Mouse (Mus musculus) limb, embryonic 10.5 days (tissue): ENCODE data around the gene Pde9a. TPM values are rescaled to one million over a fixed set of nuclear protein-coding genes. Genes with fewer than 3 reads are reported as not detected.

Experiments used
- DNase-seq: peaks from one replicate; pipeline ENCODE4 v3.0.0-alpha.2; 2017; ENCODE audit warnings: low spot score
- H3K27ac ChIP-seq: fragments of 300-500 bp; sonication (generic); 2 replicates; pipeline ENCODE4 v1.5.1; 2016; ENCODE audit warnings: mild to moderate bottlenecking
- H3K27me3 ChIP-seq: fragments of 300-500 bp; sonication (generic); 2 replicates; pipeline ENCODE4 v1.6.1; 2016; ENCODE audit warnings: low read depth, mild to moderate bottlenecking; ENCODE audit not compliant: poor library complexity, severe bottlenecking
- H3K36me3 ChIP-seq: fragments of 300-500 bp; sonication (generic); 2 replicates; pipeline ENCODE4 v1.6.1; 2016; ENCODE audit warnings: mild to moderate bottlenecking, moderate library complexity
- H3K4me1 ChIP-seq: fragments of 300-500 bp; sonication (generic); 2 replicates; pipeline ENCODE4 v1.6.1; 2016
- H3K4me3 ChIP-seq: fragments of 300-500 bp; sonication (generic); 2 replicates; pipeline ENCODE4 v1.5.1; 2016; ENCODE audit warnings: mild to moderate bottlenecking, moderate library complexity
- H3K9me3 ChIP-seq: fragments of 300-500 bp; sonication (generic); replicated peaks from 2 replicates; pipeline ENCODE4 v1.6.1; 2016; ENCODE audit warnings: mild to moderate bottlenecking
- WGBS: fragments of 180-500 bp; shearing (Covaris S2); methylation state at CpG from one replicate; pipeline ENCODE4 v1.1.7; 2016; 5-methylcytosine and 5-hydroxymethylcytosine counted together
- polyA plus RNA-seq: library from polyadenylated mRNA; unstranded; fragments of >200 nt; fragmentation: Nextera tagmentation; extraction: Ambion mirVana; gene quantifications from 2 replicates; pipeline ENCODE4 v1.2.1, GENCODE M21; 2016

Pde9a gene
- polyA plus RNA-seq, 1 experiment from 2014 or later, result 27.2 TPM

- Histone ChIP-seq H3K4me3 (no peak overlapping the region), H3K36me3 (peaks cover 57% of the 10 kb centered on the region), H3K27me3 (no peaks in the 10 kb centered on the region), H3K9me3 (no peaks in the 10 kb centered on the region; the same call in 1 of the 2 replicates), H3K4me1 (no peaks in the 10 kb centered on the region), H3K27ac (no peak overlapping the region)
- WGBS, result 86% methylated on average over 2 of the region's 2 CpGs
- DNase-seq, result no peak
These were observed 76.5 kb downstream of the Pde9a start for GRCm38 (mm10) chr17:31462506-31462905.

DNA sequence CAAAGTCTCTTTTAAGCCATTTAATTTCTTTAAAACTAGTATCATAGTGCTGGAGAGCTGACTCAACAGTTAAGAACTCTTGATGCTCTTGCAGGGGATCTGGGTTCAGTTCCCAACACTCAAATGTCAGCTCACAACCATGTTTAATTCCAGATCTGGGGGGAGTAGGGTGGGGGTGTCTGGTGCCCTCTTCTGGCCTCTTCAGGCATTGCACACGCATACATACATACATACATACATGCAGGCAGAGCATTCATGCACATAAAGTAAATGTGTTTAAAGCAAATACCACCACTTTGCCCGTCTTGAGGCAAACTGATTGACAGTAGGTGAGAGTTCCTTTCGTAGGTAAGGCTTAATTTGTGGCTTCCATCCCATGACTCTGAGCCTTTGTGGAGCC, 80.8 kb downstream of the Pde9a start:
- no peak for DNase-seq
- Histone ChIP-seq H3K4me3 (no peak overlapping the region), H3K4me1 (no peaks in the 10 kb centered on the region), H3K36me3 (peaks cover 64% of the 10 kb centered on the region), H3K27ac (no peak overlapping the region), H3K27me3 (no peaks in the 10 kb centered on the region), H3K9me3 (no peaks in the 10 kb centered on the region; the same call in 1 of the 2 replicates)
- 91% methylated on average over 3 of the region's 3 CpGs for WGBS

- no peaks in the 10 kb centered on the region; the same call in 1 of the 2 replicates for H3K9me3 ChIP-seq
- no peak overlapping the region for H3K4me3 ChIP-seq
- DNase-seq, result no peak
- peaks cover 62% of the 10 kb centered on the region for H3K36me3 ChIP-seq
- no peaks in the 10 kb centered on the region for H3K4me1 ChIP-seq
- no peaks in the 10 kb centered on the region for H3K27me3 ChIP-seq
- WGBS, result 66% methylated on average over 5 of the region's 5 CpGs
- no peak overlapping the region for H3K27ac ChIP-seq
These were observed 82.5 kb downstream of the Pde9a start for GRCm38 (mm10) chr17:31468496-31468895.

- no peak for DNase-seq
- Histone ChIP-seq H3K4me1 (no peaks in the 10 kb centered on the region), H3K27ac (no peak overlapping the region), H3K27me3 (no peaks in the 10 kb centered on the region), H3K4me3 (no peak overlapping the region), H3K36me3 (peaks cover 69% of the 10 kb centered on the region), H3K9me3 (no peaks in the 10 kb centered on the region; the same call in 1 of the 2 replicates)
- 83% methylated on average over 5 of the region's 5 CpGs for WGBS
These were observed 84.9 kb downstream of the Pde9a start for GRCm38 (mm10) chr17:31470766-31471418.

DNA sequence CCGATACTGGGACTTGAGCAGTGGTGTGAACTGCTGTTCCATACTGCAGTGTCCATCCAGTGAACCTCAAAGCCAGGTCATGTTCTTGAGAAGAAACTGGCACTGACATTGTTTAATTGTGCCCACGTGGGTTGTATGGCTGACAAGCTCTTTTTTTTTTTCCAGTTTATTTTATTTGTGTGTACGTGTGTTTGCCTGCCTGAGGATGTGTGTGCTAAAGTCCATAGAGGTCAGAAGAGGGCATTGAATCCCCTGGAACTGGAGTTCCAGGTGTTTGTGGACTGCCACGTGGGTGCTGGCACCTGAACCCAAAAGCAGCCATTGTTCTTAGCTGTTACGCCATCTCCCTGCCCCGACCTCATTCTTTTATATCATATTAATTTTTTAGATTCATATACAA, 88.4 kb downstream of the Pde9a start:
- WGBS, result 89% methylated on average over 6 of the region's 6 CpGs
- Histone ChIP-seq H3K4me1 (peaks cover 11% of the 10 kb centered on the region), H3K9me3 (no peaks in the 10 kb centered on the region), H3K36me3 (peaks cover 48% of the 10 kb centered on the region), H3K27me3 (no peaks in the 10 kb centered on the region), H3K4me3 (no peak overlapping the region), H3K27ac (no peak overlapping the region)
- DNase-seq, result no peak

GRCm38 (mm10) chr17:31478606-31479005, 92.6 kb downstream of the Pde9a start:
- no peak overlapping the region for H3K4me3 ChIP-seq
- peaks cover 23% of the 10 kb centered on the region for H3K4me1 ChIP-seq
- peaks cover 13% of the 10 kb centered on the region for H3K36me3 ChIP-seq
- 78% methylated on average over 7 of the region's 7 CpGs for WGBS
- no peaks in the 10 kb centered on the region for H3K9me3 ChIP-seq
- no peaks in the 10 kb centered on the region for H3K27me3 ChIP-seq
- DNase-seq, result no peak
- H3K27ac ChIP-seq, result no peak overlapping the region

GRCm38 (mm10) chr17:31479108-31479844, 93.3 kb downstream of the Pde9a start:
- Histone ChIP-seq H3K4me1 (peaks cover 23% of the 10 kb centered on the region), H3K27me3 (no peaks in the 10 kb centered on the region), H3K27ac (0 out of 2 replicates have a peak overlapping the region, but pooled peaks have one; percentile 21), H3K4me3 (no peak overlapping the region), H3K36me3 (peaks cover 12% of the 10 kb centered on the region), H3K9me3 (no peaks in the 10 kb centered on the region)
- WGBS, result 53% methylated on average over 11 of the region's 11 CpGs
- DNase-seq, result no peak

- Histone ChIP-seq H3K27ac (peak overlapping the region; percentile 36; the same call in 1 of the 2 replicates), H3K4me1 (peaks cover 18% of the 10 kb centered on the region), H3K27me3 (no peaks in the 10 kb centered on the region; the same call in 1 of the 2 replicates), H3K36me3 (no peaks in the 10 kb centered on the region), H3K9me3 (no peaks in the 10 kb centered on the region), H3K4me3 (no peak overlapping the region)
- no peak for DNase-seq
- WGBS, result 80% methylated on average over 10 of the region's 10 CpGs
These were observed 100.7 kb downstream of the Pde9a start for GRCm38 (mm10) chr17:31486616-31487198.

DNA sequence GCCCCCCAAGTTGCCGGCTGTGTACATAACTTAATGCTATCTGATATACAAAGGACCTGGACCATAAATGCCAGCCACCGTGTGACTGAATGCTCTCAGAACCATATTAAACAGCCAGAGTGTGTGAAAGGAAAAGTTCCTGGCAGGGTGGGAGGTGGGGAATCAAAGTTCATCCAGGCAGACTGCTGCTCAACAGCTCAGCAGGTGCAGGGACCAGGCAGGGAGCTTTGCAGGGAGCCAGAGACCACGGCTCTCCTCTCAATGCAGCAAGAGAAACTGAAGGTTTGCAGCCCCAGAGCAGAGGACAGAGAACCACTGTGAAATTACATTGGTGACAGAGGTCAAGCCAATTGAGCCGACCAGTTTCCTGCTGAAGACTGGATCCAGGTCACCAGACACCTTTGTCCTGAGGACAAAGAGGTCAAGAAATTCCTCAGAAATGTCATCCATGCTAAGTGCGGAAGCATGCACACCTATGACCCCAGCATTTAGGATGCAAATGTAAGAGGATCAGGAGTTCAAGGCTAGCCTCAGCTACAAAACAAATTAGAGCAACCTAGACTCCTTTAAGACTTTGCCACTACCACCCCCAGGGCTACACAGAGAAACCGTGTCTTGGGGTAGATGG, 101.5 kb downstream of the Pde9a start:
- no peak overlapping the region for H3K27ac ChIP-seq
- H3K4me3 ChIP-seq, result no peak overlapping the region
- no peak for DNase-seq
- H3K27me3 ChIP-seq, result no peaks in the 10 kb centered on the region; the same call in 1 of the 2 replicates
- H3K36me3 ChIP-seq, result no peaks in the 10 kb centered on the region
- H3K9me3 ChIP-seq, result no peaks in the 10 kb centered on the region
- WGBS, result 42% methylated on average over 6 of the region's 6 CpGs
- H3K4me1 ChIP-seq, result peaks cover 12% of the 10 kb centered on the region

DNA sequence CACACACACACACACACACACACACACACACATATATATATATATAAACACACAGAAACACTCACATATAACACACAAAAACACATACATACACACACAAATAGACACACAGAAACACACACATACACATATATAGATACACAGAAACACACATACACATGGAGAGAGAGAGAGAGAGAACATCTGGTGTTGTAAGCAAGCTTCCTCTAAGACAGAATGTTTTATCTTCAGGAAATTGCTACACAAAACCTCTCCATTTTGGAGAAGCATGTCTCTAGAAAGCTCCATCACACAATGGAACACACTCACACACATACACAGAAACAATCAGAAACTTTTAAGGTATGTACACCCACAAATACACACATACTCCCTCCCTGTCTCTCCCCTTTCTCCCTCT, 105.3 kb downstream of the Pde9a start:
- Histone ChIP-seq H3K36me3 (peaks cover 17% of the 10 kb centered on the region), H3K27me3 (no peaks in the 10 kb centered on the region; the same call in 1 of the 2 replicates), H3K9me3 (no peaks in the 10 kb centered on the region), H3K27ac (no peak overlapping the region), H3K4me1 (peaks cover 12% of the 10 kb centered on the region), H3K4me3 (no peak overlapping the region)
- no peak for DNase-seq

GRCm38 (mm10) chr17:31492416-31492815, 106.4 kb downstream of the Pde9a start:
- 0% methylated on average over 2 of the region's 2 CpGs for WGBS
- Histone ChIP-seq H3K27ac (no peak overlapping the region), H3K4me3 (no peak overlapping the region), H3K4me1 (peaks cover 3% of the 10 kb centered on the region), H3K27me3 (no peaks in the 10 kb centered on the region), H3K36me3 (peaks cover 27% of the 10 kb centered on the region), H3K9me3 (no peaks in the 10 kb centered on the region)
- DNase-seq, result peak; percentile 86

- WGBS, result 81% methylated on average over 1 of the region's 1 CpGs
- Histone ChIP-seq H3K9me3 (no peaks in the 10 kb centered on the region), H3K36me3 (peaks cover 53% of the 10 kb centered on the region), H3K27me3 (no peaks in the 10 kb centered on the region), H3K4me3 (no peak overlapping the region), H3K27ac (no peak overlapping the region), H3K4me1 (no peaks in the 10 kb centered on the region)
- no peak for DNase-seq
These were observed 109.0 kb downstream of the Pde9a start for GRCm38 (mm10) chr17:31494989-31495388.

DNA sequence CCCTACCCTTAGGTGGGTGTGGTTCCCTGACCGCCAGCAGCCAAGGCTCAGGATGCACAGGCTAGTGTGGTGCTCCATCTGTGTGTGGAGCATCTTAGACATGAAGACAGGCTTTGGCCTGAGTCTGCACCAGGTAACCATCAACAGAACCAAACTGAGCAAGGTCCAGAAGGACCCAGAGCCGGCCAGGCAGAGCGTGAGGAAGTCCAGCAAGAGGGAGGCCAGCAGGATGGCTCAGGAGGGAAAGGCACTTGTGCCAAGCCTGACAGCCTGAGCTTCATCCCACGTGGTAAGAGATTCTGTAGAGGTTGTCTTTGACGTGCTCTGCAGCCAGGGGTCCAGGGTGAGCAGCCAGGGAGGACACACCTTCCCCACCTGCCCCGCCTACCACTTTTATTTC, 111.7 kb downstream of the Pde9a start:
- Histone ChIP-seq H3K36me3 (peaks cover 80% of the 10 kb centered on the region), H3K9me3 (no peaks in the 10 kb centered on the region), H3K27ac (no peak overlapping the region), H3K4me1 (no peaks in the 10 kb centered on the region), H3K27me3 (no peaks in the 10 kb centered on the region), H3K4me3 (no peak overlapping the region)
- no peak for DNase-seq
- WGBS, result 92% methylated on average over 6 of the region's 6 CpGs
